Mouse (Mus musculus): Measurements from ENCODE around the gene Mum1. TPM values are rescaled to one million over a fixed set of nuclear protein-coding genes. Genes with fewer than 3 reads are reported as not detected.

The Mum1 gene
- polyA plus RNA-seq, 1 experiment from 2014 or later: 128 TPM

DNA sequence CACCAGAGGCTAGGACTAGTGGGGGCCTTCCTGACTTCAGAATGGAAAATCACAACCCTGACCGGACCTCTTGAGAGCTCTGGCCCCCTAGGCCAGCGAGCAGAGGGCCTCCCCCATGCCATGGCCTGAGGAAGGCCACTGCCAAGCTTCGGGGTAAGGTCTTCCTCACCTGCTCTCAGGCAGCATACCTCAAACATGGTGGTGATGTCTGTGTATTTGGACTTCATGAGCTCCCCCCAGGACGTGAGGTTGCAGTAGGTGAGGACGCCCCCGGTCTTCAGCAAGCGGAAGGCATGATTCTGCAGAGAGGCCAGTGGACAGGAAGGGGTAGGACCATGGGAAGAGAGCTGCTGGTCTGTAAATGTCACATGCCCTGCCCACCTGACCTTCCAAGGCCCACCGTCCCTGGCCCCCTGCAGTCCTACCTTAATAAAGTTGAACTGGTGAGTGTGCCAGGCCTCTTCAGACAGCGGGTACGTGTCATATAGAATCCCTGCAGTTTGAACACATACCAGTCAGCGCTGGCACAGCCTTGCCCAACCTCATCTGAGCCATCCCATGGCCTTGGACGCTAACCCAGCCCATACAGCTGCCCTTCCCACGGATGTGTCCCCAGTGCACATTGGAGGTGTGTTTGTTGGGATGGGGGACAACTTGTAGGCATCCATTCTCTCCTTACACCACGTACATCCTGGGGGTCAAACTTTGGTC is 32.7 kb downstream of the Mum1 start:
- Histone ChIP-seq H3K36me3 (peaks cover 53% of the 10 kb centered on the region), H3K27me3 (ENCODE audit: low read depth, poor library complexity, severe bottlenecking) (no peaks in the 10 kb centered on the region), H3K4me3 (peak overlapping the region; percentile 1; the same call in 1 of the 2 replicates), H3K27ac (peak overlapping the region; percentile 89; the same call in 1 of the 2 replicates), H3K4me1 (peaks cover 42% of the 10 kb centered on the region), H3K9me3 (replicated peaks) (no peaks in the 10 kb centered on the region)
- no peak for DNase-seq (ENCODE audit: low spot score)
- WGBS: 92% methylated on average over 14 of the region's 14 CpGs

DNA sequence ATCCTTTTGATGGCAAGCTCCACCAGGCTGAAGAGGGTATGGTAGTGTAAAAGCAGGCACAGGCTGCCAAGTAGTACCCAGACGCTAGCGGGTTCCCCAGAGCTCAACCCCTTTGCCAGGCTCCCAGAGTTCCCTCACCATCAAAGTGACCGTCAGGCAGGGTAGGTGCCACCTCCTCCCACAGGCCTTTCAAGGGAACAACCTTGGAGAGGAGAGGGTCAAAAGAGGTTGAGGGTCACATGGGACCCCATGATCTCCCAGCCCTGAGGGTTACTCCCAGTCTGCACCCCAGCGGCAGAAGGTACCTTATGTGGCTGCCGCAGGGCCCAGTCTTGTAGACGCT is 33.2 kb downstream of the Mum1 start:
- WGBS: 81% methylated on average over 6 of the region's 6 CpGs
- Histone ChIP-seq H3K27me3 (ENCODE audit: low read depth, poor library complexity, severe bottlenecking) (no peaks in the 10 kb centered on the region), H3K4me3 (peak overlapping the region; percentile 59), H3K36me3 (peaks cover 48% of the 10 kb centered on the region), H3K4me1 (peaks cover 42% of the 10 kb centered on the region), H3K9me3 (replicated peaks) (no peaks in the 10 kb centered on the region), H3K27ac (peak overlapping the region; percentile 89)
- DNase-seq (ENCODE audit: low spot score): no peak

DNA sequence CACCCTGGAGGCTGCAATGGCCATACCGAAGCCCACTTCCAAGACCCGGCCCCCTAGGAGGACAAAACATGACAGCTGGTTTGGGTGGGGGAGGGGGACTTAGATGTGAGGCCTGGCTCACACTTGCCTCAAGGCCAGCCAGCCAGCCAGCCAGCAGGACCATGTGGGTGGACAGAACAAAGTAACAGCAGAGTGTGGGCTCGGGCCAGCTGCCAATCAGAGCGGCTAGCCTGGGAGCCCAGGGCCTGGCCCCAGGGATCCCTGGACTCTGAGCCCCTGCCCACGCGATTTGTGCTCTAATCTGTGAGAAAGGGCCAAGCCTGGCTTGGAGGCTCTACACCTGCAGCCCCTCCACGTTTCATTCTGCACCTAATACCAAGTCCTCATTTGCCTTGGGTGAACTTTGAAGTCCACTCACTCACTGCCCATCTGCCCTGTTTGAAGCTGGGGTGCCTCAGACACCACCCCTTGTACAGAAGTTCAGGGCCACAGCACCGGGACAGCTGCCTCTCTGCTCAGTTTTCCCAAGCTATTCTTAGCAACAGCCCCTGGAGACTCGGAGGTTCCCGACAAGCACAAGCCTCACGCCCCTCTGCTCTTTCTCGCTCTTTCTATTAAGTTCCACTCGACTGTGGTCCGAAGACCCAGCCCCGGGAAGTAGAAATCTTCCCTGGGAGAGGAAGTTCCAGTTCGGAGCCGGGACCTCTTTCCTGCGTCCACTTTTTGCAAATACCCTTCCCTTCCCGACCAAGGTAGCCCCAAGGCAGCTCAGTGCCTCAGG is 33.8 kb downstream of the Mum1 start:
- no peaks in the 10 kb centered on the region for H3K27me3 ChIP-seq (ENCODE audit: low read depth, poor library complexity, severe bottlenecking)
- peaks cover 42% of the 10 kb centered on the region for H3K36me3 ChIP-seq
- peak overlapping the region; percentile 89 for H3K27ac ChIP-seq
- H3K4me3 ChIP-seq: peak overlapping the region; percentile 59
- peak; percentile 47 for DNase-seq (ENCODE audit: low spot score)
- WGBS: 10% methylated on average over 19 of the region's 19 CpGs
- H3K4me1 ChIP-seq: peaks cover 42% of the 10 kb centered on the region
- no peaks in the 10 kb centered on the region for H3K9me3 ChIP-seq (replicated peaks)

DNA sequence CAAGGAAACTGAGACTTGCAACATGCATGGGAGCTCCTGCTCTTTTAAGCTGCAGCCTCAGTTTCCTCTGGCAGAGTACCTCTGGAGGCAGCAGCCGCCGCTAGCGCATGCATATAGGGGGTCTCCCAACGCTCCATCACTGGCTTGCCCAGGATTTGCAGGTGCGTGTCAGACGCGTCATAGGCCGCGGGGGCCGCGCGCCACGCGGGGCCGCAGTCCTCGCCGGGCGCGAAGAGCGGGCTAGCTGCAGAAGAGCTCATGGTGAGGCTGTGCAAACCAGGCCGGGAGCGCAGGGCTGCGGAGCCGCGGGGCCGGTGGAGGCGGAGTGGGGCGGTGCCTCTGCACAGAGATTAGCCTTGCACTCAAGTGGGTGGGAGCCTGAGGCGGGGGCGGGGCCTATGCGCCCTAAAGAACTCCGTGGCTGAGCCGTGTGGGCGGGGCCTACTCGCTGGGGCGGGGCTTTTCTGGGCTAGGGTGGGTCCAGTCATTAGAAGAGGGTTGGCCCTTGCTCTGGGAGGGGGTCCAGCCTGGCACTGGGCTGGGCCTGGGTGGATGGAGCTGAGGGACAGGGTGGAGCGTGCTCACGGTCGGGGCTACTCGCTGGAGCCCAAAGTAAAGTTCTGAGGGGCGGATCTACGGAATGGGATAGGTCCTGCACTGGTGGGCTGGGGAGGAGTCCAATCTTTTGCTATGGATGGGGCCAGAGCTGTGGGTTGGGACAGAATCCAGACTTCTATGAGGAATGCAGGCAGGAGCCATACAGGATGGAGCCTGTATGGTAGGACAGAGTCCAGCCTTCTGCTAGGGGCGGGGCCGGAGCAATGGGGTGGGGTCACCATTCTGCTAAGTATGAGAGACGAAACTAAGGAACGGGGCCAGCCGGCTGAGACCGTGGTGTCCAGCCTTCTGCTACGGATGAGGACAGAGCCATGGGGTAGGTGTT is 34.7 kb downstream of the Mum1 start, which contains the start of the genes Gamt and Dazap1:
Gene Gamt, minus strand, starts transcription at position 371 of the 943 bp plus-strand sequence.
Gene Dazap1, plus strand, starts transcription at position 845 of the 943 bp plus-strand sequence.
- H3K4me3 ChIP-seq: peak within 1 kb of the TSS; percentile 59
- DNase-seq (ENCODE audit: low spot score): peak; percentile 98
- under 1% methylated on average over 49 of the region's 49 CpGs for WGBS
- H3K9me3 ChIP-seq (replicated peaks): no peaks in the 10 kb centered on the region
- H3K36me3 ChIP-seq: peaks cover 33% of the 10 kb centered on the region
- peaks cover 46% of the 10 kb centered on the region for H3K4me1 ChIP-seq
- H3K27ac ChIP-seq: peak within 1 kb of the TSS; percentile 89
- H3K27me3 ChIP-seq (ENCODE audit: low read depth, poor library complexity, severe bottlenecking): no peaks in the 10 kb centered on the region

DNA sequence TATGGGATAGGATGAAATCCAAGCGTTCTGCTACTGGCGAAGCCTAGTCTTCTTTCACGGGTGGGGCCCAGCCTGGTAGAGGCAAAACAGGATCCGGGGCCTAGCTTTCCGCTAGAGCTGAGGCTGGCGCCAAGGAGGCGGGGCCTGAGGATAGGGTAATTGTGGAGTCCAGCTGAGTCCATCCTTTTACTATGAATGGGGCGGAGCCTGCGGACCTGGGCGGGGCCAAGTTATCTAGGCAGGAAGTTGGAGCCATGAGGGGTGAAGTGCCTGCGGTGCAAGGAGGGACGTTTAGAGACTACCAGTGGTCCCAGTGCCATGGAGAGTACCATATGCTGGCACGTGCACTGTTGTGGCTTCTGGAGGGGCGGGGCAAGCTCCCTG is 35.3 kb downstream of the Mum1 start:
- DNase-seq (ENCODE audit: low spot score): peak; percentile 89
- H3K27ac ChIP-seq: peak overlapping the region; percentile 89
- WGBS: under 1% methylated on average over 14 of the region's 14 CpGs
- peaks cover 53% of the 10 kb centered on the region for H3K4me1 ChIP-seq
- H3K36me3 ChIP-seq: peaks cover 30% of the 10 kb centered on the region
- H3K4me3 ChIP-seq: peak overlapping the region; percentile 59
- H3K9me3 ChIP-seq (replicated peaks): no peaks in the 10 kb centered on the region
- H3K27me3 ChIP-seq (ENCODE audit: low read depth, poor library complexity, severe bottlenecking): no peaks in the 10 kb centered on the region

DNA sequence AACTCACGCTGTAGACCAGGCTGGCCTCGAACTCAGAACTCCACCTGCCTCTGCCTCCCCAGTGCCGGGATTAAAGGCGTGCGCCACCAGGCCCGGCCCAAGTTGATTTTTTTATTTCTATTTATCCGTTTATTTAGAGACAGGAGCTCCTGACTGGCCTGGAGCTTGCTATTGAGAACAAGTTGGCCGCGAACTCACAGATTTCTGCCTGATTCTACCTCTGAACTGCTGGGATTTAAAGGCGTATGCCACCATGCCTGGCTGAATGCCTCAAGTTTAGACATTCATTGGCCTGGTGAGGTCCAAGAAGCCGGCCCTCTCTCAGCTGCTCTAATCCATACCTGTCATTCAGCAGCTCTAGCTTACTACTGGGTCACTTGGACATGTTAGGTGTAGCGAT is 35.9 kb downstream of the Mum1 start:
- Histone ChIP-seq H3K9me3 (replicated peaks) (no peaks in the 10 kb centered on the region), H3K36me3 (peaks cover 29% of the 10 kb centered on the region), H3K27ac (peak overlapping the region; percentile 89; the same call in 1 of the 2 replicates), H3K27me3 (ENCODE audit: low read depth, poor library complexity, severe bottlenecking) (no peaks in the 10 kb centered on the region), H3K4me1 (peaks cover 59% of the 10 kb centered on the region), H3K4me3 (peak overlapping the region; percentile 59)
- 78% methylated on average over 12 of the region's 12 CpGs for WGBS
- no peak for DNase-seq (ENCODE audit: low spot score)

DNA sequence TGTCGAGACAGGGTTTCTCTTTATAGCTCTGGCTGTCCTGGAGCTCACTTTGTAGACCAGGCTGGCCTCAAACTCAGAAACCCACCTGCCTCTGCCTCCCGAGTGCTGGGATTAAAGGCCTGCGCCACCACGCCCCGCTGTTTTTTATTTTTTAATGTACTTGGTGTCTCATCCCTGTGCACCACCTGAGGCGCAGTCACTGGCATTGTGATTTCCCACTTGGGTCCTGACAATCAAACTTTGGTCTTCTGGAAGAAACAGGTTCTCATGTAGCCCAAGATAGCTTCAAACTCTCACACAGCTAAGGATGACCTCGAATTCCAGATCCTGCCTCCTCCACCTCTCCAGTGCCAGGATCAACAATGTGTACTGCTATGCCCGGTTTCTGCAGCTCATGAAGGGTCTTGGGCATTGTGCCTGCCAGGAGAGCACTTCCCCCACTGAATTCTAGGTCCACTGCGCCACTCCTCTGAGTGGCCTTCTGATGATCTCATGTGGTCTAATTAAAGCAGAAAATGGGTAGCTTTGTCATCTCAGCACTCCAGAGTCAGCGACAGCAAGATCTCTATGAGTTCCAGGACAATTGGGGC is 36.6 kb downstream of the Mum1 start:
- Histone ChIP-seq H3K4me1 (peaks cover 66% of the 10 kb centered on the region), H3K36me3 (peaks cover 30% of the 10 kb centered on the region), H3K27ac (no peak overlapping the region), H3K9me3 (replicated peaks) (no peaks in the 10 kb centered on the region), H3K27me3 (ENCODE audit: low read depth, poor library complexity, severe bottlenecking) (no peaks in the 10 kb centered on the region), H3K4me3 (no peak overlapping the region)
- WGBS: 97% methylated on average over 10 of the region's 10 CpGs
- no peak for DNase-seq (ENCODE audit: low spot score)

DNA sequence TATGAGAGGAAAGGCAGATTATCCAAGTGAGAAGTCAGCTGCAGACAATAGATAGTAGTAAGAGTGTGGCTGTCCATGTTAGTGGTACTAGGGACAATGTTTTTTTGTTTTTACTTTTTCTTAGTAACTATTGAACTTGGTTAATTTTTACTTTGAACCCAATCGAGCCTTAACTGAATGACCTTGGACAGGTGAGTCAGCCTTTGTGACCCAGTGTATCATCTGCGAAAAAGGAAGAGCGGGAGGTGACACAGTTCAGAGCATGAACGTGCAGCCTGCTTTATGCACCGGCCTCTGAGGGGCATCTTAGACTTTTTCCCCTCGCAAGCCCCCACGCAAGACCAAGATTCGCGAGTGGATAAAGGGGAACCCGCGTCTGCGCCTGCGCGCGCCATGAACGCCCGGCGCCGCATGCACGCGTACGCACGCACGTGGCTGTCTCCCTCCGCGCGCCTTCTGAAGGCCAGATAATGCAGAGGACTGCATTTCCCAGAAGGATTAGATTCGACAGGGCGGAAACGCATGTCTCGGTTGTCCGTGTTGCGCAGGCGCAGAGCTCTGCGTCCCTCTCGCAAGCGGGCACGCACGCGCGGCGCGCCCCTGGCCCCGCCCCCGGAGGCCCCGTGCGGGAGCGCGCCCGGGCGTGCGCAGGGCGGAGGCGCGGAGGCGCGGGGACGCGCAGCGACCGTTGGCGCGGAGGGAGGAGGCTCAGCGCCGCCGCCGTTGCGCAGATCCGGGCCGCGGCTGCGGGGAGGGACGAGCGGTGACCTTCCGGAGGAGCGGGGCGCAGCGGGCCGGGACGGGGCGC is 38.3 kb downstream of the Mum1 start:
- Histone ChIP-seq H3K4me1 (peaks cover 62% of the 10 kb centered on the region), H3K27ac (peak overlapping the region; percentile 97), H3K27me3 (ENCODE audit: low read depth, poor library complexity, severe bottlenecking) (no peaks in the 10 kb centered on the region), H3K36me3 (peaks cover 31% of the 10 kb centered on the region), H3K4me3 (peak overlapping the region; percentile 98), H3K9me3 (replicated peaks) (no peaks in the 10 kb centered on the region)
- DNase-seq (ENCODE audit: low spot score): peak; percentile 99
- WGBS: 2% methylated on average over 81 of the region's 81 CpGs

DNA sequence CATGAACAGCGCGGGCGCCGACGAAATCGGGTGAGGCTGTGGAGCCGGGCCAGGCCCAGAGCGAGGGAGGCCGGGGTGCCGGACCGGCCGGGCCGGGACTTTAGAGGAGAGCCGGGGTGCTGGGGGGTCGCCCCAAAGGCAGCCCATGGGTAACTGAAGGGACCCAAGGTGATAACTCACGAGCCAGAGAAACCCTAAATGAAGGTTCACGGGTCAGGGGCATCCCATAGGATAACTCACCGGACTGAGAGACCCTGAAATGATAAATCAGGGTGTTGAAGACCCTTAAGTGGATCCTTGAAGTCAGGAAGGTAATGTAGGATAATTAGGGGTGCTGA is 38.9 kb downstream of the Mum1 start:
- Histone ChIP-seq H3K27me3 (ENCODE audit: low read depth, poor library complexity, severe bottlenecking) (no peaks in the 10 kb centered on the region), H3K4me1 (peaks cover 60% of the 10 kb centered on the region), H3K4me3 (peak overlapping the region; percentile 98), H3K9me3 (replicated peaks) (no peaks in the 10 kb centered on the region), H3K27ac (peak overlapping the region; percentile 97), H3K36me3 (peaks cover 35% of the 10 kb centered on the region)
- DNase-seq (ENCODE audit: low spot score): no peak
- WGBS: 1% methylated on average over 18 of the region's 18 CpGs

DNA sequence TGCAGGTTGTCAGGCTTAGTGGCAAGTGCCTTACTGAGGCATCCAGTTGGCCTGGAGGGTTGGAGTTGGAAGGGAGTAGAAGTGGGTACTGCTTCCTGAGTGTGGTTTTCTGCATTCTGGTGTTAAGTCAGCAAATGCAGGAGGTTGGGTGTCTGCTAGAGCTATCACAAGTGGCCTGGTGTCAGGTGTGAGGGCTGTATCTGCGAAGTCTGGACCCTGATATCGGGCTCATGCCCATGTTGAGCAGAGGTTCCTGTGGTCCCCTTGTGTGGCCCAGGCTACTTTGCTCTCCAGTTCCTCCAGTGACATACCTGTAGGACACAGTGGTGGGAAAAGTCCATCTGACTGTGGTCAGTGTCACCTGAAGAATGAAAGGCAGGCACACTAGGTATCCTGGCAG is 43.9 kb downstream of the Mum1 start:
- H3K9me3 ChIP-seq (replicated peaks): no peaks in the 10 kb centered on the region
- 93% methylated on average over 2 of the region's 2 CpGs for WGBS
- peaks cover 51% of the 10 kb centered on the region for H3K4me1 ChIP-seq
- H3K27me3 ChIP-seq (ENCODE audit: low read depth, poor library complexity, severe bottlenecking): no peaks in the 10 kb centered on the region
- no peak for DNase-seq (ENCODE audit: low spot score)
- no peak overlapping the region for H3K27ac ChIP-seq
- H3K4me3 ChIP-seq: 0 out of 2 replicates have a peak overlapping the region, but pooled peaks have one; percentile 9
- peaks cover 80% of the 10 kb centered on the region for H3K36me3 ChIP-seq

DNA sequence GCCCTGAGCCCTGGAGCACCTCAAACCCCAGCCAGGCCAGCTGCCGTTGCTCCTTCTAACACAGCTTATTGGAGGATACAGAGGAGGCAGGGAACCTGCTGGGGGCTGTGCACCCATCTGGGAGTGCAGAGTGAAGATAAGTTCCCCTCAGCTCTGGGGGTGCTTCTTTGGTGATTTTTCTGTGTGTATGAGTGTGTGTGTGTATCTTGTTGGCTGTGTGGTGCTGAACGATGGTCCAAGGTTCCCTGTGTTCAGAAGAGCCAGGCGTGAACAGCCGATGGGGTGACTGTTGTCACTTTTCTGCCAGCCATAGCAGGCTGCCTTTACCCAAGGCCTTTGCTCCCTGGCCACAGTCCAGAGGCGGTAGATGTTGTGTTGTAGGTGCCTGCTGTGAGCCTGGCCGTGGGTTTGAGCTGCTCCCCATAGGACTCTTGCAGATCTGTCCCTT is 44.5 kb downstream of the Mum1 start:
- DNase-seq (ENCODE audit: low spot score): no peak
- H3K9me3 ChIP-seq (replicated peaks): no peaks in the 10 kb centered on the region
- peaks cover 87% of the 10 kb centered on the region for H3K36me3 ChIP-seq
- 89% methylated on average over 6 of the region's 6 CpGs for WGBS
- peak overlapping the region; percentile 9; the same call in 1 of the 2 replicates for H3K4me3 ChIP-seq
- no peaks in the 10 kb centered on the region for H3K27me3 ChIP-seq (ENCODE audit: low read depth, poor library complexity, severe bottlenecking)
- no peak overlapping the region for H3K27ac ChIP-seq
- peaks cover 48% of the 10 kb centered on the region for H3K4me1 ChIP-seq

All from limb, embryonic 10.5 days (tissue).